Mouse (Mus musculus): ENCODE measurements around the gene Vps37c. TPM values are rescaled to one million over a fixed set of nuclear protein-coding genes. Genes with fewer than 3 reads are reported as not detected.

The Vps37c gene
- 10 to 100 TPM; 19.3 to 26.8 TPM for total RNA-seq (2021)
- long read RNA-seq, experiment 1, transcript Vps37c-203 (5 exons, 2,690 nt): minor isoform, 7 of 47 reads
- long read RNA-seq, experiment 1, transcript Vps37c-201 (5 exons, 2,686 nt): major isoform, 29 of 47 reads
- long read RNA-seq, experiment 1, partial matches to known transcripts: 2 of 47 reads
- long read RNA-seq, experiment 1, other reads (novel, unspliced or antisense): 9 of 47 reads
- long read RNA-seq, experiment 2, transcript Vps37c-201 (5 exons, 2,686 nt): major isoform, 21 of 51 reads
- long read RNA-seq, experiment 2, partial matches to known transcripts: 2 of 51 reads
- long read RNA-seq, experiment 2, other reads (novel, unspliced or antisense): 25 of 51 reads

DNA sequence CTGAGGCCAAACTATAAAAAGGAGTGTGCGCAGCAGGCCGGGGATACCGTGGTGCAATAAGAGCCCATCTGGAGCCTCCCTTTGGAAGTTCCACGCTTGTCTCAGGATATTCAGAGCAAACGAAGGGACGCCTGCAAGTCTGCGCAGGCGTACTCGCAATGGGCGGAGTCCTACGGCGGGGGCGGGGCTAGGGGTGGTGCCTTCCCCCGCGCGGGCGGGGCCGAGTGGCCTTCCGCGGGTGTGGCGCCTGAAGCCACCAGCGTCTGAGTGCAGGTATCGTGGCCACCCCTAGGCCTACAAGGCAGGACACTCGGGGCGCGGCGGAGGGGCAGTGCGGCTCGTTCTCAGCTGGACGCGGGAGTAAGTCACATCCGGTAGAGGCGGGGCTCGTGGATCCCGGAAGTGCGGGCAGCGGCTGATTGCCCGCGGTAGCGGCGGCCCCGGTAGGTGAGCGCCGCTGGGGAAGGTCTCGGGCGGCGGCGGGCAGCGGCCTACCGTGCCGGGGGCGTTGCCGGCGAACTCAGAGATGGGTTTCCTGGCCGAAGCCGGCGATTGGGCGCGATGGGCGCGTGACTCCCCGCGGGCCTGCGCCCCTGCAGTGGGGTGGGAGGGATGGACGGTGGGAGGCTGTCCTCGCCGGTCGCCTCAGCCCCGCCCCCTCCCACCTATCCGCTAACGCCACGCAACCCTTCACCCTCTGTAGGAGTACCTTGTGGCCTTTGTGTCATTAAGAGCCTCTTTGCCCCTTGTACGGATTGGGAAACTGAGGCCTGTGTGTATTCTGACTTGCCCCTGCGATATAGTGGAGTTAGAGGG is at the start of gene Vps37c:
Gene Vps37c (plus strand): TSS at position 199 of the 816 bp plus-strand sequence.
- DNase-seq (ENCODE audit: low spot score in 2 of 2): peak; percentile 93 to 96

DNA sequence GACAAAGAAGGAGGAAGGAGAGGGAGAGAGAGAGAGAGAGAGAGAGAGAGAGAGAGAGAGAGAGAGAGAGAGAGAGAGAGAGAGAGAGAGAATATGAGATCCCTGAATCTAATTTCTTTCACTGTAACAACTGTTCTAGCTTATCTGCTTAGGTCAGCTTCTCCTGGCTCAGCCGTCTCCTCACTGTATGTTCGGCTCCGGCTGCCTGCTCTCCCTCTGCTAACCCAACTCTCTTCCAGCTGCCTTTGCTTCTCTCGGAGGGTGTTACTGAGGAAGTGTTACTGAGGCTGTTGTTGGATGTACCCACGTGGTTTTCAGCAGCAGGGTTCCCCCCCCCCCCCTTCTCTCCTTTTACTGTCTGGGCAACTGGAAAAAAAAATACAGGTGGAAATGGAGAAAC is 48.5 kb upstream of the Vps37c start:
- DNase-seq (ENCODE audit: low spot score in 2 of 2): no peak

DNA sequence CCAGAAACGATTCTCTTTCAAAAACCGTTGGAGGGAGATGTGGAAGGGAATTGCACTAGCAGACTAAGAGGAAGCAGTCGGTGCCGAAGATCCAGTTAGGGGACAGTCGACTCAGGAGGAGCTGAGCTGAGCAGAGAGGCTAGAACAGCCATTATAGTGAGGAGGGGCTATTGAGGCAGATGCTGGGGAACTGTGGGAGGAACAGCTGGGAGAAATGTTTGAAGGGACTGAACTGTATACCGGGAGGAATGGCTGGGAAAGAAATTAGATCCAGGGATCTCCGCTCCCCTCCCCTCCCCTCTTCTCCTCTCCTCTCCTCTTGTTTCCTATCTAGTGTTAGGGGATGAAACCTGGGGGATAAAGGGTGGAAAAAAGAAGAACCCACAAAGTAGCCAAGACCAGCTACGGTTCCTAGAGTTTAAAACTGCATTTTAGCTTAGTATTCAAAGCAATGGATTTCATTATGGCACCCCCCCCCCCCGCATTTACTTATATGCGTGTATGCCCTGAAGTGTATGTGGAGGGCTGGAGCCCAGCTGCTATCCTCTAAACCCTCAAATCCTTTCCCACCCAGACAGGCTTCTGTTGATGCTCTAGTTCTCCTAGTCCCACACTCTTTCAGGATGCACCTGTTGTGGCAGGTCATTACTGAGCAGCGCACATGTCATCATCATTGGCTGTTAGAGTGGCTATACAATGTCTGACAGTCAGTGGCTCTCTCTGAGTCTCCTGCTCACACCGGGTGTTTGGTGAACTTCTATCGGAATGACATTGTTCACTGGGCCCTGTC is 47.8 kb upstream of the Vps37c start:
- no peak for DNase-seq (ENCODE audit: low spot score in 2 of 2)

DNA sequence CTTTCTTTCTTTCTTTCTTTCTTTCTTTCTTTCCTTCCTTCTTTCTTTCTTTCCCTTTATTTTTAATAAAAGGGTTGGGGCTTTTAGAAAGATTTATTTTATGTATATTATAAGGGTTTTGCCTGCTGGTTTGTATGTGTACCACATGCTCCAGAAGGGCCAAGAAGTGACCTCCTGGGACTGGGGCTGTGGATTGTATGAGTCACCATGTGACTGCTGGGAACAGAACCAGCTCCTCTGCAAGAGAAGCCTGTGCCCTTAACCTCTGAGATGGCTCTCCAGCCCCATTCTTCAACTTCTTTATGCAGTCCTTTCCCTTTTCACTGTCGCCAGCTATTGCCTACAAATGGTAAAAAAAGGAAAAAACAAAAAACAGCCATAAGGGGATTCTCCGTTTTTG is 42.9 kb upstream of the Vps37c start:
- no peak for DNase-seq (ENCODE audit: low spot score in 2 of 2)

DNA sequence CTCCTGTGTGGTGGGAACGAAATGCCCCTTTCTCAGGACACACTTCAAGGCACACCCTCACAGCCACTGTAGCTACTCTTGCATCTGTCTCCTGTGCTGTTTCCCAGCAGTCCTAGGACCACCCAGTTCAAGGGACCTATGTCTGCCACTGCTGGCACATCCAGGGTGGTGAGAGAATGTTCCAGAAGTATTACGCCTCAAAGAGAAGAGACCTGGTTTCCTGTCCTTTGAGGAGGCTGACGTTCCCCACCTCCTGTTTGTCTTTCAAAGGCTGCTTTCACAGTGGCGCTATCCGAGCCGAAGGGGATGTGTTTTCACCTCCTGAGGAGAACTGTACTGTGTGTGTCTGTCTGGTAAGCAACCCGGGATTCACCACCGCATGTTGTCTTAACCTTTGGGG is 40.4 kb upstream of the Vps37c start:
- no peak for DNase-seq (ENCODE audit: low spot score in 2 of 2)

DNA sequence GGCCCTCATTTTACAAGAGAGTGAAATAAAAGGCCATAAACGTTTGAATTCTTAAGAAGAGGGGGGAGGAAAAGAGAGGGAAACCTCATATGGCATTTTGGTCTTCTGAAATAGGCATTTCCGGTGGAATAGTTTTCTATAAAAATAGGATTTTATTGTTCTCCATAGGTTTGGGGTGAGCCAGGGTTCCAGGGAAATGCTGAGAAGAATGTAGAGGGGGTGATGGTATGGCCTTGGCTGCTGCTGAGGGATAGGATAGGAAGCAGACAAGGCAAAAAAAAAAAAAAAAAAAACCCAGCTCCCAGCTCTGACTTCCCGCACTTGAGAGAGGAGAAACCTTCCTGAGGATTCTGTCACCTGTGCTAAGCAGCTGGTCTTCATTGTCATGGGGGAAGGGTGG is 32.5 kb upstream of the Vps37c start:
- DNase-seq (ENCODE audit: low spot score in 2 of 2): no peak

DNA sequence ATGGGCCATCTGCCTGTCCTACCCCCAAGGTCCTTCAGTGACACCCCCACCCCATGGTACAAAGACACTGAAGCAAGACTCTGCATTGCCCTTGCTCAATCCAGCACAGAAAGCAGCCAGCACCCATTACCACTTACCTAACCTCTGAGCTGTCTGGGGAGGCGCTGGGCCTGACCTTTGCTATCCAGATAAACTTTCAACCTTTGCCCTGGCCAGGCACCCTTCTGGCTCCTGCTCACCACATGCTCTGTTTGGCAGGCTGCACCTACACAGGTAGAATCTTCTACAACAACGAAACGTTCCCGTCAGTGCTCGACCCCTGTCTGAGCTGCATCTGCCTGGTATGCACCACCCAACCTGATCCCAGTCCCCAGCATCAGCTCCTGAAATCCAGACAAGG is 30.8 kb upstream of the Vps37c start:
- DNase-seq (ENCODE audit: low spot score in 2 of 2): no peak

DNA sequence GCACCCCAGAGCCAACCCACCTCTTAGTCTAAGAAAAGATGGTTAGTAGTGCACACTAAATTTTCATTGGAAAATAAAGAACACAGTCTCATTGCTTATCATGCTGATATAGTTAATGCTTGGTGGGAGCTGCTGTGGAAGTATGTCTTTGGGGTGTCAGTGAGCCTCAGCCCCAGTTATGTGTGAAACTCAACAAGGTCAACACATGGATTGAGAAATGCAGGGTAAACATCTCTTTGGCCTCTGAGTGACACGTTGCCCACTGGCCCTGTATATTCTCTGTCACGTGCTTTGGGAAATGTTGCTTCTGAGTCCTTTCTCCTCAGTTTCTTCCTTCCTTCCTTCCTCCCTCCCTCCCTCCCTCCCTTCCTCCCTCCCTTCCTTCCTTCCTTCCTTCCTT is 30.1 kb upstream of the Vps37c start:
- DNase-seq (ENCODE audit: low spot score in 2 of 2): no peak

DNA sequence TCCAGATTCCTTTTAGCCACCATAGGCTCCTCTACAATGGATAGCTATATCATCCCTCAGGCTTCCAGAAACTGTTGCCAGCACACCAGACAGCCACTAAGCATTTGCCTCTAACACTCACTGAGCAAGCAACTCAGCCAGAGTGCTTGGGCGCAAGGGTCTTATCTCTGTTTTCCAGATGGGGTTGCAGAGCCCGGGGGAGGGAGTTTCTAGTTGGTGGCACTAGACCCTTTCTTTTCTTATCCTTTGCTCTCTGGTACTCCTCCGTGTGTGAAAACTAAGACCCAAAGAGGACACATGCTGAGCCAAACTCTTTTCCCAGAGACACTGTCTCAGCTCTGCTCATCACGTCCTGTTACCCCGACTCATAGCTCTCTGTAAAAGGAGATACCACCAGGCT is 27.2 kb upstream of the Vps37c start:
- DNase-seq (ENCODE audit: low spot score in 2 of 2): no peak

DNA sequence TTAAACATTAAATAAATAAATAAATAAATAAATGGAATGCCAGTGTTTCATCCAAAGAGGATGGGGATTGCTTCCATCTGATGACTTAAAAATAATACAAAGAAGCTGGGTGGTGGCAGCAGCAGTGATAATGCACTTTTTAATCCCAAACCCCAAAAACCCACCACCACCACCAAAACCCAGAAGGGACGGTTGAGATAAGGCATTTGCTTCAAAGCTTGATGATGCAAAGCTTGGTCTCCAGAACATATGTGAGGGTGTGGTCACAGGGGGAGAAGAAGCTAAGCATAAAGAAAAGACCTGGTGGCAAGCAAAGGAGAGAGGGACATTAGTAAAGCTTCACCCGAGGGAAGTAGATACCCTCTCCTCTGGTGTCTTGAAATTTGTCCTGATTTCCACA is 26.6 kb upstream of the Vps37c start:
- DNase-seq (ENCODE audit: low spot score in 2 of 2): no peak

DNA sequence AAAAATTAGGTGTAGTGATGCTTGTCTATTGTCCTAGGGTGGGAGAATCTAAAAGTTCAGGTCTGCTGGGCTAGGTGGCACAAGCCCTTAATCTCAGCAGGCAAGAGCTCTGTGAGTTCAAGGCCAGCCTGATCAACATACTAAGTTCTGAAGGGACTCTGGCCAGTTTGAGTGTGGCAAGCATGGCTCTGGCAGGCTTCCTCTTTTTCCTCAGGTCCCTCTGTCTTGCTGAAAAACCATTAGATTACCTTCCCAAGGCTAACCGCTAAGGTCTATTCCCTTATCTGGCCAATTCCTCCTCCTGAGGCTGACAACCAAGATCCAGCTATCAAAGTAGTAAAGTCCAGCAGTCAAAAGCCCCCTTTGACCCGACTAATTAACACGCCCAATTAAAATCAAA is 25.9 kb upstream of the Vps37c start:
- DNase-seq (ENCODE audit: low spot score in 2 of 2): no peak

DNA sequence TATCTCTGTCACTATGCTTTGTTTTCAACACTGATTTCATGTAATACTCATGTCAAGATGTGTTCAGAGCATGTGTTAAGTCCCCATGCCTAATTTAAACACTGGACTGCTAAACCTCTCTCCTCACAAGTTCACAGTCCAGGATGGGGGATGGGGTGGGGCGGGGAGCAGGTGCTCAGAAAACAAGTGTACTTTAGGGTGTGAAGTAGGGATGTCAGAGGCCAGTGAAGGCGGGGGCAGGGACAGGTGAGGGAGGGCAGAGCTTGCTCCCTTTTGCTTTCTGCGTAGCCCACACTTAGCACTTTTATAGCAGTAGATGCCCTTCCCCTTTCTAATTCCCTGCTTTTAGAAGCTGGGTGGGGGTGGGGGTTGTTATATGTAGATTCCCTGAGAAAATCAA is 23.4 kb upstream of the Vps37c start:
- no peak for DNase-seq (ENCODE audit: low spot score in 2 of 2)

DNA sequence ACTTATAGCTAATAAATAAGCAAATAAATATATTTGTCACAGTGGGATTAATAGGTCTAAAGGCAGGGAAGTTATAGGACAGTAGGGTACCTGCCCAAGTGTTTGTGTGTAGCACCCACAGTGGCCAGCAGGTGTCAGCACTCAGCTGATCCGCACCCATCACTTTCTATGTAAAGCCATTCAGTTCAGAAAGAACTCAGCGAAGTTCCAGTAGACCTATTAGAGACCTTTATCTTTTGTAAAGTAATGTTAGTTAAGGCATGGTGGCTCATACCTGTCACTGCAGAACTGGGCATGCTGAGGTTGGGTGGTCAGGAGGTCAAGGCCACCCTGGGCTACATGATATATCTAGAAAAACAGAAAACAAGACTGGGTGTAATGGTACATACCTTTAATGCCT is 23.0 kb upstream of the Vps37c start:
- peak; percentile 61 to 72 for DNase-seq (ENCODE audit: low spot score in 2 of 2)

DNA sequence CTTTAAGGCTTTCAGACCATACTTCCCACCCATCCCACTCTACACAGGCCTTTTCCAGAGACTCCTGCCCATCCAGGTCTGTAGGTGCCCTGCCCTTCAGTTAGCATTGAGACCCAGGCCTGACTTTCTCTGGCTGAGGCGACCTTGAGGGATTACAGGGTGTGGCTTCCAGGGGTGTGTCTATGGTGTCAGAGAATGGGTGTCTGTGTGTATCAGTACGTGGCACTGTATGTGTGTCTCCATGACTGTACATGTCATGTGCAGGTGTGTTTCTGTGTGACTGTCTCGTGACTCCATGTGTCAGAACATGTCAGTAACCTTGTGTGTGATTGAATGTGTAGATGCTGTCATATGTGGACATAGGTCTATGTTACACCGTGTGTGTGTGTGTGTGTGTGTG is 17.2 kb upstream of the Vps37c start:
- DNase-seq (ENCODE audit: low spot score in 2 of 2): no peak

DNA sequence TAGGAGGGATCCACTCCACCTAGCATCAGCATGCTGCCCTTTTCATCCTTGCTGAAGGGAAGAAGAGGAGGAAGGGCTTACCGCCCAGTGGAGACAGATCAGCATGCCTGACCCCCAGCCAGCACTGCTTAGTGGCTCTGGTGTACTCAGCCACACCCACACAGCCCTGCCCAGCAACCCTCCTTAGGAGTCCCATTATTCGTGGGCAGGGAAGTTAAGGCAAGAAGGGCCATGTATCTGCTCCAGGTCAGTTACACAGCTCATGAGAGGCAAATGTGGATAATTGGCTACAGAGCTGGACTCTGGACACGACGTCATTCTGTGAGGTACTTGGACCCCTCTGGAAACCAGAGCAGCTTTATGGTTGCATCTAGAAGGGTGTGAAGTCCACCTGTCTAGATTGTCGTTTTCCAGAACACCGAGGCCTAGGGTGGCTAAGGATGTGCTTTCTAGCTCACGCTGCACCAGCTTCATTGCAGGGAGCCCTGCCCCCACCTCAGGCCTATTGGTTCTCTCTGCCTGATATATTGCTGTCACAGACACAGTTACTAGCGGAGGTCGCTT is 16.6 kb upstream of the Vps37c start:
- no peak for DNase-seq (ENCODE audit: low spot score in 2 of 2)

DNA sequence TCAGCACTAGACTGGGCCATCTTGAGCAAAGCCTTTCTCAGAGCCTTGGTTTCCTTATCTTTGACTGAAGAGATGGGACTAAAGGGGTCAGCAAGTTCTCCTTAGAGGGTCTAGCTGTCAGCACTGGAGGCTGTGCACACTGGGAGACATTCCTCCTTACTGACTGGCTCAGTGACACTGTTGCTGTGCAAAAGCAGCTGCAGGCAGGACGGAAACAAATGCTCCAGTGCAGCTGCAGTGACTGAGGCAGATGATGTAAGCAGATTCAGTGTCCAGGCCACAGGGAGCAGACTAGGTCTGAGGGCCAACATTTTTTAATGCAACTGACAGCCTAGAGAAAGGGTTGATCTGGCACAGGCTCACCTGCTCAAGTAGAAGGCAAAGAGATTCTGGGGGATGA is 15.3 kb upstream of the Vps37c start:
- no peak for DNase-seq (ENCODE audit: low spot score in 2 of 2)

DNA sequence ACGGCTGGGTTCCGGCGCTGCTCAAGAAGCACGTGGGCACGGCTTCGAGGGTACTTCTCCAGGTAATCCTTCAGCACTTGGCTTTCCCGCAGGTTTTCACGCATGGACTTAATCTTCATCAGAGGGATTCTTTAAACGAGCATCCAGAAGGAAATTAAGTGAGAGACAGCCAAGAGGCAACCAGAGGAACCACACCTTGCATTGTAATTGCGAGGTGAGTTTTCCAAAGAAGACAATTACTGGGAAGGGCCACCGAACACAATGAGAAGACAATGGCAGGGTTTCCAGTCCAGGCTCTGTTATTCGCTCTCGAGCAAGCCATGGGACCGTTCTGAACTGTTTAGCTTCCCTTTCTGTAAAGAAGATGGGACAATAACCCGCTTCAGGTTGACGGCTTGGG is 11.9 kb upstream of the Vps37c start:
- no peak for DNase-seq (ENCODE audit: low spot score in 2 of 2)

DNA sequence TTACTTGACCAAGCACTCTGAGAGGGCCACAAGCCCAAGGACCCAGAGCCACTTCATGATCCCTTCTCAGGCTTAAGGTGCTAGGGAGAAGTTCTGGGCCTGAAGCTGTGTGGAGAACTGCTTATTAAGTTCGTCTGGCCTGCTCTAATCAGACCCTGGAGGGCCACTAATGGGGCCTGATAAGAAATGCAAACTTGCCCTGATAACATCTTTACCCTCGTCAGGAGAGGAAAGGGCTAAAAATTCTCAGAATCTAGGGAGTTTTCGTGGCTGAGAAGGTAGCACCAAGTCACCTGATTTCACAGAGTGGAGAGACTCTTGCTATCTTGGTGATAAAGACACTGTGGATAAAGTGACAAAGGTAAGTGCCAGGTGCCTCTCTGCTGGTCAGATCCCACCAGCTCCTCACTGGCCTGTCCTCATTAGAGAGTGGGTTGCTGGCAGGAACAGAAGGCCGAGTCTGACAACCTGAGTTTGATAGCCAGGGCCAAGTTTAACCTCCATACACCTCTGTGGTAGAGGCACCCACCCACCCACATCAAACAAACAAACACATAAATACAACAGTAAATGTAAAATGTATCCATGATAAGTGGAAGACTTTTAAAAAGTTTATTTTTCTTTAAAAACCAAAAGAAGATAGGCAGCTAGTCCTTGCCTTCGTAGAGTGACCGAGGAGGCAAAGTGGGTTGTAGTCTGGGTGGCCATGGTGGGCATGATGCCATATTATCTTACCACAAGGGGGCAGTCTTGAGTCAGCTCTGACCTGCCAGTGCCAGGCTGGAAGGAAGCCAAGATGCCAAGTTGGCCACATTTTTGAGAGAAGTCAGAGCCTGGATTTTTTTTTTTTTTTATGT is 10.4 kb upstream of the Vps37c start, which contains the start of gene Pga5:
Gene Pga5 (minus strand): TSS at position 157 of the 857 bp plus-strand sequence.
- peak; percentile 81 to 90 for DNase-seq (ENCODE audit: low spot score in 2 of 2)

DNA sequence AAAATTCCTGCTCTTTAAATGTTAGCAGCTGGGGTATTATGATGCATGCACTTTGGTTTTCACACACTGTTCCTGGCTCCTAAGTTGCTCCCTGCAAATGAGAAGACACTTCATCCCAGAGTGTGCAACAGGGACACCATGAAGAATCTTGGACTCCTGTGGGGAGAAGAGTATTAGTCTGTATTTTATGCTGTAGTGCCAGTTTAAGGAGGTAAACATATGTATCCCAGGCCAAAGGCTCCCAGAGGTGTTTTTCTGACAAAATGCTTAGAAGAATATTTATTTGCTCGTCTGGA is 9.8 kb upstream of the Vps37c start:
- DNase-seq (ENCODE audit: low spot score in 2 of 2): no peak

DNA sequence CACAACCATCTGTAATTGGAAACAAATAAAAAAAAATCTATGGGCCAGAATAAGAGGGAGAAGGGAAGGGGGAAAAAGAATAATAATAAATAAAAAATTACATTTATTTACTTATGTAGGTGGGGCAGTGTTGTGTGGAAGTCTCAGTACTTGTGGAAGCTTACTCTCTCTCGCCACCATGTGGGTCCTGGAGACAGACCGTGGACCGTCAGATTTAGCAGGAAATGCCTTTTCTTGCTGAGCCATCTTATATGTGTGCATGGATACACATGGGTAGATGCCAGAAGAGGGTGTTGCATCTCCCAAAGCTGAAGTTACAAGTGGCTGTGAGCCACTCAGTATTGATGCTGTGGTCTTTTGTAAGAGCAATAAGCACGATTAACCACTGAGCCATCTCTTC is 7.0 kb upstream of the Vps37c start:
- DNase-seq (ENCODE audit: low spot score in 2 of 2): no peak

DNA sequence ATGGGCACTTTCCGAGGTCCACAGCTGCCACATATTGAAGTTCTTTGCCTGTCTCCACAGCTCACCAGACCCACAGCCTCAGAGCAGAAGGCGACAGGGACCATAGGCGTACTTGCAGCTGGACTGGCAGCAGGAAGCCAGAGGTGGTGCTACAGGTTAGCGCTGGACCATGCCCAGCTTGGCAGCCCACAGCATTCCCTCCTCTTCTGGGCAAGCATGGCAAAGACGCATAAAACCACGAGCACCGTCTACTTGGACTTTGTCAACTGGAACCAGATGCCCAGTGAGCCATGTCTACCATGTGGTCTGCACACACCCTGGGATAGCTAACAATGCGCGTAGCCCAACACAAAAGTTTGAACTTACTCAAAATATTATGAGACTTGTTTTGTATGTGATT is 3.5 kb upstream of the Vps37c start:
- DNase-seq (ENCODE audit: low spot score in 2 of 2): no peak
